Mouse (Mus musculus) forelimb bud, embryonic 11.5 days (tissue): ENCODE results near the gene Samd9l.
"Not testable (repeated sequence)": the region's sequence is repeated elsewhere in the genome, so short reads cannot be mapped to it uniquely, and the experiment has no call there.

Experiments used
- DNase-seq: peaks from one replicate; pipeline ENCODE4 v3.0.0-alpha.2; 2012; ENCODE audit warnings: low read depth, low spot score

Gene Samd9l

DNA sequence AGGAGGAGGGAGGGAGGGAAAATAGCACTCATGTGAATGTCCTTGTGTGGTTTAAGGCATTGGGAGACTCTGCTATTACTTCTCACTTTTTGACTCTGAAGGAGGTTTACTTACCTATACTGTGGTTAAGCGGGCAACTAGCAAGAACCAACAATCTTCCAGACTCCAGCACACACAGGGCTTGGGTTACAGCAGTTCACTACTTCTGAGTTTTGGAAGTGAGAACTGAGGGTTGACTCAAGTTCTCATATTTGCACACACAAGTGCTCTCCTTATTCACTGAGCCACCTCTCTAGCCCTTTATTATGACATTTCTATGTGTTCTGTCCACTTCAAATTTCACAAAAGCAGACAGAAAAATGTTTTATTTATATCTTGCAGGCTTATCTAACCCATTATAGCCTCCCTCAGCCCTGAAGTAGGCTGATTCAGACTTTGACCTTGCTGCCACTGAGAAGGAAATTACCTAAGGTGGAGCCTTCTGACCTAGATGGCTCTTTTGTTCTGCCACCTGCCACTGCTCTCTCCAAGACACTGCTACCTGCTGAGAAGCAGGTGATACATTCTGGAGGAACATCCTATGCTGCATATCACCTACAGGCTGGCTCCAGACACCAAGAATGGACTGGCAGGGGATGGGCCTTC, 55.6 kb downstream of the Samd9l start:
- not testable (repeated sequence) for DNase-seq

DNA sequence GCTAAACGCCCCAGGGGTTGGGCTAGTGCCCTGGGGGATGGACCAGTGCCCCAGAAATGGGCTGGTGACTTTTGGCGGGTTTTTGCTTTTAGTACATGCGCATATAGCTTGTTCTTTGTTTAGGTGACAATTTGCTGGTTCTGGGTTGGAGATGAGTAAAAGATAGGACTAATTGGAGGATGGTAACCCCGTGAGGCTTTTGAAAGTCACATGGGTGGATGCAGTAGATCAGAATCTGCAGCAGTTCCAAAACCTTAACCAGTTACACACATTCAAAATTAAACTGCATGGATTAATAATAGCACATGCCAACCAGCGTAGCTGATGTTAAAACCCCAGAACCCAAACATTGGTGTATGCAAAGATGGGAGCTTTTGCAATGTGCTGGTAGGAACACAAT, 57.9 kb downstream of the Samd9l start:
- no peak for DNase-seq

DNA sequence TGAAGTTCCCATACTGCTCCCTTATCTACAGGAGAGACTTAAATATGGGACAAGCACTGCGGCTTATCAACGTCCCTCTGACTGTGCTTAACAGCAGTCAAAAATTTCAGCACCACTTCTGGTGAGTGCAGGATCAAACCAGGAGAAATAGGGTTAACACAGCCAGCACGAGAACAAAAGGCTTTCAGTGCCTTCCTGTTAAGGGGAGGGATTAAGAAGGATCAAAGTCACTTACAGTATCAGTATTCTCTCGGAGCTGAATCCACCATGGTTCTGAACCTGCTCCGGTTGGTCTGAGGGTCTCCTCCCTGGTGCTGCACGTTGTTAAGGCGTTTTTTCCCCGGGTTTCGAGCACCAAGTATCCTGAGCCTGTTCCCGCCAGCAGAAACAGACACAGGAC, 58.4 kb downstream of the Samd9l start:
- not testable (repeated sequence) for DNase-seq

DNA sequence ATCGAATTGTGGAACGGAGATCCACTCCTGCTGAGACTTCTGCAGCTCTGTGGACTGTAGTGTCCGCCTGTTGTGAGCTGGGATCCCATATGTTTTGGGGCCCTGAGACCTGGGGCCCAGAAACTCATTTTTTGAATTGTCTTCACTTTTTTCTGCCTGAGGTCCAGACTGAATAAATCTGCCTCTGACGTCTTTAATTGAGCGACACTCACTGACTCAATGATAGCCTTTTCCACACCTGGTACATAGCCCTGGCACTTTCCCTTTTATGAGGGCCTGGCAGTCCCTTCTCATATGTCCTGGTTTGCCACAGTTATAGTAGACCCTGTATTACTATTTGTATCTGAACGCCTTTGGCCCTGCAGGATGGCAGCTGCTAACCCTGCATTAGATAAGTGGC, 60.2 kb downstream of the Samd9l start:
- DNase-seq, result not testable (repeated sequence)
